Mouse (Mus musculus): ENCODE measurements around the gene Plaur.
A peak's percentile ranks its signal among the peaks of the same experiment; 100 is the strongest.

GRCm38 (mm10) chr7:24470356-24470755 lies 8.1 kb downstream of the Plaur start:
- TF ChIP-seq CTCF (IDR thresholded peaks at IDR 0.05; ENCODE audit: control insufficient read depth, insufficient read depth, insufficient read length): no peak
- TF ChIP-seq CEBPB (IDR thresholded peaks at IDR 0.05; ENCODE audit: low read depth): no peak
- TF ChIP-seq MAX (IDR thresholded peaks at IDR 0.05): peak; percentile 63
- peak; percentile 80 for TF ChIP-seq FOSL1 (IDR thresholded peaks at IDR 0.05; ENCODE audit: insufficient read depth, low read length, poor library complexity, severe bottlenecking)
- TF ChIP-seq MYOG (IDR thresholded peaks at IDR 0.05; ENCODE audit: control insufficient read depth, extremely low read depth, insufficient read length): no peak
- TF ChIP-seq USF1 (IDR thresholded peaks at IDR 0.05; ENCODE audit: low read depth): no peak

Measured in C2C12 (cell line).